Mouse (Mus musculus): ENCODE results near the gene Pigyl. TPM values are rescaled to one million over a fixed set of nuclear protein-coding genes. Genes with fewer than 3 reads are reported as not detected.

The Pigyl gene
- polyA plus RNA-seq, 1 experiment from 2014 or later: 34.9 TPM

DNA sequence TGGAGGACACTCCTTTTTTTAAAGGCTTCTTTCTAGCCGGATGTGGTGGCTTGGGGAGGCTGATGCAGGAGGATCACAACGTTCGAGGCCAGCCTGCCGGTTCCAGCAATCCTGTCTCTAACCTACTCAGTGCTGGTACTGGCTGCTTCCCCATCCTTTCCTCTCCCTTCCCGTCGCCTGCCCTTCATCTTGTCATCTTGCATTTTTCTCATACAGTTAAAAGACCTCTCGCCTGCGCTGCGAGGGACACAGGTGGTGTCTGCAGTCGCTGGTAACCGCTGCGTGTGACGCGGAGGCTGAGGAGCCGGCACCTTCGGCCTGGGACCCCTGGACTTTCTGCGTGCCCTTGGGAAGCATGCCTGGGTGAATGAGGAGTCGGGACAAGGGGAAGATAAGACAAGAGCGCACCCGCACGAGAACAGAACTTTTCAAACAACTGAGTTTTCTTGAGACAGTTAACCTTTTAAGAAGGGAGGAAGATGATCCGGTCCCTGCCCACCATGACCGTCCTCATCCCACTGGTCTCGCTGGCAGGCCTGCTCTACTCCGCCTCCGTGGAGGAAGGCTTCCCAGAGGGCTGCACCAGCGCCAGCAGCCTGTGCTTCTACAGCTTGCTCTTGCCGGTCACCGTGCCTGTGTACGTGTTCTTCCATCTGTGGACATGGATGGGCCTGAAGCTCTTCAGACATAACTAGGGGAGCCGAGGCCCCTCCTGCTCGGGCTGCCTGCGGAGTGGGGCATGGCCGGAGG, 1.0 kb downstream of the Pigyl start:
- no peaks in the 10 kb centered on the region for H3K9me3 ChIP-seq (ENCODE audit: low read length)
- H3K9ac ChIP-seq (replicated peaks): peak overlapping the region; percentile 90
- H3K4me2 ChIP-seq (ENCODE audit: low read depth, low read length): peak overlapping the region; percentile 94
- peaks cover 18% of the 10 kb centered on the region for H3K4me1 ChIP-seq (ENCODE audit: insufficient read depth)
- TF ChIP-seq CTCF (IDR thresholded peaks at IDR 0.05; ENCODE audit: low read depth) (no peak), EP300 (IDR thresholded peaks at IDR 0.05; ENCODE audit: low read depth) (no peak)
- no peak for ATAC-seq
- no peaks in the 10 kb centered on the region for H3K27me3 ChIP-seq (ENCODE audit: insufficient read depth, low read length)
- no peak overlapping the region for H3K27ac ChIP-seq (ENCODE audit: low read depth)
- peaks cover 8% of the 10 kb centered on the region for H3K36me3 ChIP-seq (replicated peaks; ENCODE audit: insufficient read depth, low read length)
- DNase-seq: no peak
- WGBS (ENCODE audit: insufficient replicate concordance): 72% methylated on average over 34 of the region's 34 CpGs
- peak overlapping the region; percentile 70 for H3K4me3 ChIP-seq (ENCODE audit: low read depth, low read length)

DNA sequence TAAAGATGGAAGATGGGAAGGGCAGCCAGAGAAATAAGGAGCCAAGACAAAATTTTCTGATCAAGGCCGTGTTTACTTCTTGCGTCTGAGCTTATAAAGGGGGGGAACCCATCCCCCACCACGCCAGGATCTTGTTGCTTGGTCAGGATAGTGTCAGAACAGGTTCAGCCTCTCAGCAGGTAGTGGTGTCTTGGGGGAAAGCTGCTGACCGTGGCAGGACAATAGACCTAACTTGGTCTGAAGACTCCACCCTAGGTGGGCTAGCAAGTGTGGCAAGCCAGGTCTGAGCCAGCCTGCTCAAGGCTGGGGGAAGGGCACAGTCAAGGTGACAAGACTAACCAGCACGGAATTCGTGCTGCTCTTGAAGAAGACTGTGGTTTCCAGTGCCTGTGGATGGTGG, 4.7 kb downstream of the Pigyl start:
- no peak overlapping the region for H3K4me2 ChIP-seq (ENCODE audit: low read depth, low read length)
- no peaks in the 10 kb centered on the region for H3K9me3 ChIP-seq (ENCODE audit: low read length)
- no peaks in the 10 kb centered on the region for H3K27me3 ChIP-seq (ENCODE audit: insufficient read depth, low read length)
- no peak overlapping the region for H3K9ac ChIP-seq (replicated peaks)
- peaks cover 8% of the 10 kb centered on the region for H3K36me3 ChIP-seq (replicated peaks; ENCODE audit: insufficient read depth, low read length)
- H3K27ac ChIP-seq (ENCODE audit: low read depth): no peak overlapping the region
- ATAC-seq (no peak), DNase-seq (no peak)
- H3K4me3 ChIP-seq (ENCODE audit: low read depth, low read length): no peak overlapping the region
- 58% methylated on average over 6 of the region's 6 CpGs for WGBS (ENCODE audit: insufficient replicate concordance)
- no peak for TF ChIP-seq EP300 (IDR thresholded peaks at IDR 0.05; ENCODE audit: low read depth)
- TF ChIP-seq CTCF (IDR thresholded peaks at IDR 0.05; ENCODE audit: low read depth): no peak
- H3K4me1 ChIP-seq (ENCODE audit: insufficient read depth): peaks cover 18% of the 10 kb centered on the region

DNA sequence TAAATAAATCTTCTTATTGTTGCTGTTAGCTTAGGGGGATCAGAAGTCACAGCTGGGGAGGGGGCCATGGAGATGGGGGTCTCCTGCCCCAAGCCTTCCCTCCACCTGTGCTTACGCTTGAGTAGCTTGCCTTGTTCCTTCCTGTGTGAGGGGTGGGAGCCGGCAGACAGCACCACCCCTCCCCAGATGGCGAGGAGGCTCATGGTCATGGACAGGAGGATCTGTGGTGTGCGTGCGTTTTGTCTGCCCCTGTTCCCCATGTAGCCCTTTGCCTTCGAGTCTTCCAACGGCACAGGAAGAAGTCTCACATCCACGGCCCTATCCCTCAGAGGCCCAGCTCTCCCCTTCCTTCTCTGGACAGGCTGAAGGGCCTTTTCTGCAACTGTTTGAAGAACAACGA, 5.7 kb downstream of the Pigyl start:
- peaks cover 8% of the 10 kb centered on the region; the same call in 1 of the 2 replicates for H3K9me3 ChIP-seq (ENCODE audit: low read length)
- TF ChIP-seq CTCF (IDR thresholded peaks at IDR 0.05; ENCODE audit: low read depth): no peak
- TF ChIP-seq EP300 (IDR thresholded peaks at IDR 0.05; ENCODE audit: low read depth): no peak
- H3K4me2 ChIP-seq (ENCODE audit: low read depth, low read length): no peak overlapping the region
- DNase-seq (no peak), ATAC-seq (no peak)
- peaks cover 13% of the 10 kb centered on the region for H3K4me1 ChIP-seq (ENCODE audit: insufficient read depth)
- H3K27ac ChIP-seq (ENCODE audit: low read depth): no peak overlapping the region
- 63% methylated on average over 9 of the region's 9 CpGs for WGBS (ENCODE audit: insufficient replicate concordance)
- H3K4me3 ChIP-seq (ENCODE audit: low read depth, low read length): no peak overlapping the region
- H3K9ac ChIP-seq (replicated peaks): no peak overlapping the region
- H3K27me3 ChIP-seq (ENCODE audit: insufficient read depth, low read length): no peaks in the 10 kb centered on the region
- H3K36me3 ChIP-seq (replicated peaks; ENCODE audit: insufficient read depth, low read length): peaks cover 8% of the 10 kb centered on the region

DNA sequence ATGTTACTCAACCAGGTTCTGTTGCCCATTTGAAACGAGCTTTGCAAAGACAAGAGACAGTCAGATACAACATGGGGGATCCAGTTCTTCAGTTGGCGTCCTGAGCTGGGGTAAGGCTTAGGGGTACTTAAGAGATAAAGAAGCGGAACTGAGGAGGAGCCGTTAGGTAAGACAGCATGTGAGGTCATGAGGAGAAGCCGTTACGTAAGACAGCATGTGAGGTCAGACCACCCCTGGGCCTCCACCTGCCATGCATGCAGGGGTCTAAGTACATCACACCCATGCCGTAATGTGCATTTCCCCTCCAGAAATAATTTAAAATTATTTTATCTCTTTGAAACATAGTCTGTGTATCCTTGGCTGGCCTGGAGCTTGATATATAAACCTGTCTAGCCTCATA, 6.3 kb downstream of the Pigyl start:
- H3K36me3 ChIP-seq (replicated peaks; ENCODE audit: insufficient read depth, low read length): peaks cover 6% of the 10 kb centered on the region
- H3K9me3 ChIP-seq (ENCODE audit: low read length): peaks cover 9% of the 10 kb centered on the region; the same call in 1 of the 2 replicates
- TF ChIP-seq CTCF (IDR thresholded peaks at IDR 0.05; ENCODE audit: low read depth) (no peak), EP300 (IDR thresholded peaks at IDR 0.05; ENCODE audit: low read depth) (no peak)
- no peak overlapping the region for H3K27ac ChIP-seq (ENCODE audit: low read depth)
- no peak overlapping the region for H3K9ac ChIP-seq (replicated peaks)
- DNase-seq (no peak), ATAC-seq (no peak)
- WGBS (ENCODE audit: insufficient replicate concordance): 74% methylated on average over 7 of the region's 7 CpGs
- H3K27me3 ChIP-seq (ENCODE audit: insufficient read depth, low read length): no peaks in the 10 kb centered on the region
- peaks cover 7% of the 10 kb centered on the region for H3K4me1 ChIP-seq (ENCODE audit: insufficient read depth)
- H3K4me3 ChIP-seq (ENCODE audit: low read depth, low read length): no peak overlapping the region
- no peak overlapping the region for H3K4me2 ChIP-seq (ENCODE audit: low read depth, low read length)

DNA sequence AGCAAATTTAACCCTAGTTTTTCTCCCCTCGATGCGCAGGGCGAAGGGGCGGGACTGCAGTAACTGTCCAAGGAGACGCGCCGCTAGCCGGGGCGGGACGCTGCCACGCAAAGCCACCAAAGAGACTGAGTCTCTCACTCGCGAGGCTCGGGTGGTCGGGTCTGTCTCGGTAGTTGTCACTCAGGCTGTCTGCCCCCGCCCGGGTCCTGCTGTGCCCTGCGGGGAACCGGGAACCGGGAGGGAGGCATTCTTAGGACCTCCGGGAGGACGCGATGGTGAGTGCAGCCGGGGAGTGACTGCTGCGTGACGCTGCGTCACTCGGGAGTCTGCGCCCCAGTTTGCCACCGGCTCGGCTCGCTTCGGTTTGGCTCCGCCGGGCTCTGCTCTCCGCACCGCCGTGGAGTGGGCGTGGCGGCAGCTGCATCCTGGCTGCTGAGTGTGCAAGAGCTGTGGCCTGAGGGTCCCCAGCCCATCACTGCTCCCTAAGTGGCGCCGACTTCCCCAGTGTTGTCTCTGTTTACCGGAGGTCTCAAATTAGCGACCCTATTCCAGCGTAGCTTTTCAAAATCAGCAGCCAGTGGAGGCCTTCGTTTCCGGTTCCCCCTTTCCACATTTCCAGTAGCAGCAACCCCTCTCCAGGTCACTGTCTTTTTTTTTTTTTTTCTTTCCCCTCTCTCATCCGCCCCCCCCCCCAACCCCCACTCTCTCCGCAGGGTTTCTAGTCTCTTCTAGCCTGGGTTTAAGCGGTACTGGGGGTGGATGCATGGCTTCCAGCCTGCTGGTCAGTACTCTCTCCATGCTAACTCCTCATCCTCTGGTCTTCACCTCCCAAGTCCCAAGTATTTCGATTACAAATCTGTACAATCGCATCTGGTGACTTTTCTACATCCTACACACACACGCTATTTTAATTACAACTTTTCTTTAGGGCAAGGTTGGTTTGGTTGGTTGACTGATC, 8.3 kb downstream of the Pigyl start:
- WGBS (ENCODE audit: insufficient replicate concordance): 4% methylated on average over 53 of the region's 54 CpGs
- TF ChIP-seq EP300 (IDR thresholded peaks at IDR 0.05; ENCODE audit: low read depth): no peak
- TF ChIP-seq CTCF (IDR thresholded peaks at IDR 0.05; ENCODE audit: low read depth): no peak
- Histone ChIP-seq H3K4me1 (ENCODE audit: insufficient read depth) (peaks cover 7% of the 10 kb centered on the region; the same call in 1 of the 2 replicates), H3K27ac (ENCODE audit: low read depth) (no peak overlapping the region), H3K36me3 (replicated peaks; ENCODE audit: insufficient read depth, low read length) (no peaks in the 10 kb centered on the region), H3K9me3 (ENCODE audit: low read length) (peaks cover 9% of the 10 kb centered on the region; the same call in 1 of the 2 replicates), H3K27me3 (ENCODE audit: insufficient read depth, low read length) (no peaks in the 10 kb centered on the region), H3K9ac (replicated peaks) (peak overlapping the region; percentile 63), H3K4me3 (ENCODE audit: low read depth, low read length) (peak overlapping the region; percentile 55), H3K4me2 (ENCODE audit: low read depth, low read length) (peak overlapping the region; percentile 94)
- ATAC-seq (peak; percentile 61), DNase-seq (peak; percentile 67)

DNA sequence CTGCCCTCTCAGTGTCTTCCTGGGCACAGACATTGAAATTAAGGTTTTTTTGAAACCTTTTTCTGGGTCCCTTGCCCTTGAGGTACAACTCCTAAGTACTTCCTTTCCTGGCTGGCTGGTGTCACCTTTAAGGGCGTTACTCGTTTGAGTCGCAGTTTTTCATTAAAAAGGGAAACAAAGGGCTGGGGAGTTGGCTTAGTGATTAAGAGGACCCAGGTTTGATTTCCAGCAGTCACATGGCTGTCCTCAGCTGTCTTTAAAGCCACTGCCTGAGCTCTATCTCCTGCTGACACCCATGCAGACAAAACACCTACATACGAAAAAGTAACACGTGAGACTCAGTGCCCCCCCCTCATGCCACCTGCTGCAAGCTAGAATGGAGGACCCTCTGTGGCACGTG, 9.3 kb downstream of the Pigyl start:
- Histone ChIP-seq H3K4me1 (ENCODE audit: insufficient read depth) (peaks cover 7% of the 10 kb centered on the region; the same call in 1 of the 2 replicates), H3K4me2 (ENCODE audit: low read depth, low read length) (no peak overlapping the region), H3K27ac (ENCODE audit: low read depth) (no peak overlapping the region), H3K4me3 (ENCODE audit: low read depth, low read length) (no peak overlapping the region), H3K36me3 (replicated peaks; ENCODE audit: insufficient read depth, low read length) (no peaks in the 10 kb centered on the region), H3K9ac (replicated peaks) (no peak overlapping the region), H3K9me3 (ENCODE audit: low read length) (peaks cover 9% of the 10 kb centered on the region; the same call in 1 of the 2 replicates), H3K27me3 (ENCODE audit: insufficient read depth, low read length) (no peaks in the 10 kb centered on the region)
- ATAC-seq (no peak), DNase-seq (no peak)
- TF ChIP-seq CTCF (IDR thresholded peaks at IDR 0.05; ENCODE audit: low read depth) (no peak), EP300 (IDR thresholded peaks at IDR 0.05; ENCODE audit: low read depth) (no peak)
- 48% methylated on average over 6 of the region's 6 CpGs for WGBS (ENCODE audit: insufficient replicate concordance)

Data from liver, postnatal 0 days (tissue).